ENCODE assay signal across 8 mouse cellular contexts in genomic region chr6:148104212-148104611, GRCm38 (mm10). TPM values are rescaled to one million over a fixed set of nuclear protein-coding genes. Genes with fewer than 3 reads are reported as not detected.
DNase-seq lines count a peak whose midpoint lies in the region; ATAC-seq and TF ChIP-seq lines count a peak whose summit lies in the region.
"Had no signal": no experiment of that assay in that cellular context is flagged by ENCODE, and none has a peak within 500 bp of the region (broad histone marks: within the 10 kb centered on the region; RNA-seq: fewer than 3 reads in every experiment).

No protein-coding gene starts in this region.

- H3K36me3 ChIP-seq in kidney, embryonic 16.5 days (ENCODE audit: insufficient read depth, low read length), result no peaks in the 10 kb centered on the region
- H3K36me3 ChIP-seq in CH12.LX (replicated peaks in 1 of 2; ENCODE audit: control insufficient read depth in 1 of 2, insufficient read depth in 1 of 2, low read length in 1 of 2), result no peaks in the 10 kb centered on the region

- TF ChIP-seq POLR2A in CH12.LX (IDR thresholded peaks at IDR 0.05; ENCODE audit: low read depth, low read length), result no peak

- no peaks in the 10 kb centered on the region for H3K27me3 ChIP-seq in kidney, embryonic 16.5 days (ENCODE audit: insufficient read depth, low read length)
- H3K27me3 ChIP-seq in CH12.LX (replicated peaks), result no peaks in the 10 kb centered on the region

- in situ Hi-C loops in CH12.LX (cut with MboI; ENCODE audit: low pct_ligation_motif_present, low pct_unique_long_range_greater_than_20kb, low sequenced_read_pairs), result no loop called here

- peak; percentile 53 to 69 for TF ChIP-seq CTCF in CH12.LX (conservative IDR thresholded peaks at IDR 0.05 in 1 of 2, IDR thresholded peaks at IDR 0.05 in 1 of 2; ENCODE audit: low read depth in 2 of 2, low read length in 2 of 2)

- no peak overlapping the region for H3K4me2 ChIP-seq in kidney, embryonic 16.5 days (replicated peaks; ENCODE audit: low read depth, low read length)
- H3K4me2 ChIP-seq in CH12.LX (ENCODE audit: insufficient read depth, low read depth, poor library complexity, severe bottlenecking), result peak overlapping the region; percentile 29; the same call in 1 of the 2 replicates

- ATAC-seq in kidney, embryonic 16.5 days (ENCODE audit: low FRiP score, low TSS enrichment), result no peak

- H3K4me3 ChIP-seq in kidney, embryonic 16.5 days (ENCODE audit: low read length), result no peak overlapping the region
- H3K4me3 ChIP-seq in CH12.LX (replicated peaks in 1 of 3; ENCODE audit: low read depth in 2 of 3, low read length in 2 of 3, poor library complexity in 1 of 3), result no peak overlapping the region
- H3K4me3 ChIP-seq: erythroblast, embryonic 14.5 days had no signal

- H3K9ac ChIP-seq in kidney, embryonic 16.5 days (replicated peaks; ENCODE audit: low read length), result no peak overlapping the region
- H3K9ac ChIP-seq in CH12.LX (ENCODE audit: insufficient read depth, low read depth), result no peak overlapping the region

- peak; percentile 7 for DNase-seq in kidney, adult 18-20 months
- DNase-seq in 416B (ENCODE audit: low read depth) (peak; percentile 60), CH12.LX (ENCODE audit: extremely low read depth) (peak; percentile 55)
- DNase-seq in c-Kit-positive CD71-positive TER-119-positive erythroid progenitor cells, embryonic 14.5 days (ENCODE audit: low spot score), result peak; percentile 51
- DNase-seq in lung, postnatal 25 days (ENCODE audit: low spot score), result peak; percentile 8
- no peak for DNase-seq in frontal cortex, postnatal 14 days (ENCODE audit: low spot score in 2 of 2)

- TF ChIP-seq RAD21 in CH12.LX (IDR thresholded peaks at IDR 0.05; ENCODE audit: low read depth, low read length), result peak; percentile 16

- dilution Hi-C loops in CH12.LX (cut with MboI; ENCODE audit: extremely low pct_ligation_motif_present, extremely low pct_unique_long_range_greater_than_20kb, low sequenced_read_pairs), result no loop called here

- H3K79me2 ChIP-seq in CH12.LX (replicated peaks; ENCODE audit: control insufficient read depth, extremely low read depth, insufficient read depth, poor library complexity, severe bottlenecking), result no peaks in the 10 kb centered on the region

- H3K27ac ChIP-seq in kidney, embryonic 16.5 days (ENCODE audit: low read length), result no peak overlapping the region
- no peak overlapping the region for H3K27ac ChIP-seq in CH12.LX (ENCODE audit: insufficient read depth, low read depth)

- no peaks in the 10 kb centered on the region for H3K4me1 ChIP-seq in kidney, embryonic 16.5 days (ENCODE audit: insufficient read depth, low read length)
- peaks cover 0 to 3% of the 10 kb centered on the region in 2 experiments; a peak in 2 of 4 replicates for H3K4me1 ChIP-seq in CH12.LX (ENCODE audit: control insufficient read depth in 1 of 2, insufficient read depth in 2 of 2)

- WGBS in kidney, embryonic 16.5 days, result 39% methylated on average over 9 of the region's 9 CpGs

- no peaks in the 10 kb centered on the region for H3K9me3 ChIP-seq in kidney, embryonic 16.5 days (ENCODE audit: low read length)
- H3K9me3 ChIP-seq in CH12.LX (replicated peaks; ENCODE audit: low read length), result no peaks in the 10 kb centered on the region

- no peak for TF ChIP-seq EP300 in CH12.LX (IDR thresholded peaks at IDR 0.05; ENCODE audit: low read length)

TF ChIP-seq in CH12.LX, 34 proteins besides CTCF, POLR2A, EP300 and RAD21:
- TF ChIP-seq SMC3 (IDR thresholded peaks at IDR 0.05; ENCODE audit: low read depth, low read length) (peak; percentile 41), HCFC1 (IDR thresholded peaks at IDR 0.05; ENCODE audit: low read depth, low read length) (no peak), PAX5 (IDR thresholded peaks at IDR 0.05; ENCODE audit: low read length) (no peak), SIN3A (IDR thresholded peaks at IDR 0.05; ENCODE audit: low read length) (no peak), MAFK (IDR thresholded peaks at IDR 0.05; ENCODE audit: insufficient replicate concordance, low read length) (no peak), USF1 (IDR thresholded peaks at IDR 0.05; ENCODE audit: low read depth, low read length) (no peak), ETS1 (conservative IDR thresholded peaks at IDR 0.05; ENCODE audit: low read depth, low read length) (no peak)

RNA-seq across cellular contexts. Expression of gene Far2, which starts 57.2 kb away (rescaled TPM):
- 2.9 and 3.3 TPM in 2 replicates for polyA plus RNA-seq in kidney, embryonic 16.5 days (2015; fragmentation: Nextera tagmentation; extraction: Ambion mirVana)
- 0.51 and 0.63 TPM in 2 replicates for total RNA-seq in CH12.LX (2012; rRNA removed)
- total RNA-seq in CH12.LX (2014; rRNA removed), result not detected in 2 replicates
- polyA plus RNA-seq in CH12.LX (2012; ENCODE audit: insufficient read length, low read depth), result 1.6 TPM in 2 replicates
- polyA plus RNA-seq: erythroblast, embryonic 14.5 days had no signal

Comparison
In these comparisons a context has a peak if more than half of its experiments do, and no peak if none do; other contexts are left out.
1. DNase-seq: peak in kidney, adult 18-20 months (single experiment), 416B (single experiment), CH12.LX (single experiment), c-Kit-positive CD71-positive TER-119-positive erythroid progenitor cells, embryonic 14.5 days (single experiment) and lung, postnatal 25 days (single experiment); none in frontal cortex, postnatal 14 days (0 of 2).